Mouse (Mus musculus): Measurements from ENCODE around the gene D230025D16Rik. TPM values are rescaled to one million over a fixed set of nuclear protein-coding genes. Genes with fewer than 3 reads are reported as not detected.
A peak's percentile ranks its signal among the peaks of the same experiment; 100 is the strongest.
"Not testable (repeated sequence)": the region's sequence is repeated elsewhere in the genome, so short reads cannot be mapped to it uniquely, and the experiment has no call there.

D230025D16Rik gene
- 27.3 and 27.5 TPM in 2 replicates for polyA plus RNA-seq (2015; fragmentation: Nextera tagmentation; extraction: Ambion mirVana)

- peak; percentile 95 for ATAC-seq (ENCODE audit: low read depth)
- Histone ChIP-seq H3K9me3 (no peaks in the 10 kb centered on the region), H3K27ac (replicated peaks) (peak within 1 kb of the TSS; percentile 85), H3K27me3 (no peaks in the 10 kb centered on the region), H3K4me2 (peak within 1 kb of the TSS; percentile 87), H3K4me3 (peak within 1 kb of the TSS; percentile 96), H3K36me3 (no peaks in the 10 kb centered on the region), H3K9ac (peak within 1 kb of the TSS; percentile 90), H3K4me1 (replicated peaks) (peaks cover 23% of the 10 kb centered on the region)
- 2% methylated on average over 34 of the region's 34 CpGs for WGBS
These were observed at the start of gene D230025D16Rik for GRCm38 (mm10) chr8:105224413-105225271. D230025D16Rik (plus strand) TSS chr8:105225145.

DNA sequence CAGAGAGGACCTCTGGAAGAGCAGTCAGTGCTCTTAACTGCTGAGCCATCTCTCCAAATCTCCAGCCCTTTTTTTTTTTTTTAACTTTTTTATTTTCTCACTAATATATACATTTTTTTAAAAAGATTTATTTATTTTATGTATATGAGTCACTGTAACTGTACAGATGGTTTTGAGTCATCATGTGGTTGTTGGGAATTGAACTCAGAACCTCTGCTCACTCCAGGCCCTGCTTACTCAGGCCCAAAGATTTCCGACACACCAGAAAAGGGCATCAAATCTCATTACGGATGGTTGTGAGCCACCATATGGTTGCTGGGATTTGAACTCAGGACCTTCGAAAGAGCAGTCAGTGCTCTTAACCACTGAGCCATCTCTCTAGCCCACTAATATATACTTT is 49.7 kb upstream of the D230025D16Rik start:
- 94% methylated on average over 3 of the region's 3 CpGs for WGBS
- ATAC-seq (ENCODE audit: low read depth); H3K4me3 ChIP-seq; H3K4me2 ChIP-seq; H3K9ac ChIP-seq; H3K27me3 ChIP-seq; H3K27ac ChIP-seq (replicated peaks); H3K9me3 ChIP-seq: not testable (repeated sequence)
- H3K4me1 ChIP-seq (replicated peaks), result peaks cover 23% of the 10 kb centered on the region
- peaks cover 14% of the 10 kb centered on the region; the same call in 1 of the 2 replicates for H3K36me3 ChIP-seq

DNA sequence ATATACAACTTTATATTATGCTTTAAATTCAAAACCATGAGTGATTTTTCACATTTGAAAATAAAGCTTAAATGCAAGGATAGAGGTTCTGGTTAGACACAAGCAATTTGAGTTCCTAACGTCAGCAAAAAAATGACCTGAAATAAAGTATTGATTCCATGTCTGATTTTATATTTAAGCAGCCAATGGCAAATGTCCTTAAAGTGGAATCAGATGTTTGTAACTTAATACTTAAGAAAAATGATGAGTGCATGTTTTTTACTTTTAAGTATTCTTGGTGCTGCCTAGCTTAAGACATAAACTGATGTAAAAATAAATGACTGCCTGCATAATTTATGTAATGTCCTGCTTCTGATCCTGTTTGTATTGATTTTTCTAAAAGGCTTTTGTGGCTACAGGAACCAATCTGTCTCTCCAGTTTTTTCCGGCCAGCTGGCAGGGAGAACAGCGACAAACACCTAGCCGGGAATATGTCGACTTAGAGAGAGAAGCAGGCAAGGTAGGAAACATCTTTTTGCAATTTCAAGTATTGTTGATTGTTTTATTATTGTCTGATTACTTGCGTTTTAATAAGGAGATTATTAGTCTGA is 46.6 kb upstream of the D230025D16Rik start:
- WGBS, result 75% methylated on average over 6 of the region's 6 CpGs
- H3K36me3 ChIP-seq, result peaks cover 14% of the 10 kb centered on the region; the same call in 1 of the 2 replicates

DNA sequence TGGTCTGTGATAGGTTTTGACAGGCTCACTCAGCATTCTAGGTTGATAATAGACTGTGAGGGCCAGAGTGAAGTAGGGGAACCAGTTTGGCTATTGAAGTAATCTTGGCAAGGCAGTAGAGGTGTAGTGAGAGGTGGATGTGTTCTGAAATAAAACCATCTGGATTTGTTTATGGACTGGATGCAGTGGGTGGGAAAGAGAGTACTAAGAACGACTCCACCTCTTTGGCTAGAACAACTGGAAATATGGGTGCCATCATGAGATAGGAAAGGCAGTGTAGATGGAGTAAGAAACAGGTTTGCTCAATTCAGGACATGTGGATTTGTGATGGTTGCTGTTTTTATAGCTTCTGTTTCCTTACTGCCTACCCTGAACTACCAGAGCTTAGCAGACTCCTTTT is 42.7 kb upstream of the D230025D16Rik start:
- 83% methylated on average over 1 of the region's 1 CpGs for WGBS
- H3K9ac ChIP-seq, result no peak overlapping the region
- H3K4me3 ChIP-seq, result no peak overlapping the region
- H3K9me3 ChIP-seq, result no peaks in the 10 kb centered on the region
- H3K4me1 ChIP-seq (replicated peaks), result no peaks in the 10 kb centered on the region
- no peak overlapping the region for H3K4me2 ChIP-seq
- H3K27me3 ChIP-seq, result no peaks in the 10 kb centered on the region
- peaks cover 8% of the 10 kb centered on the region; the same call in 1 of the 2 replicates for H3K36me3 ChIP-seq
- ATAC-seq (ENCODE audit: low read depth), result no peak
- H3K27ac ChIP-seq (replicated peaks), result no peak overlapping the region

More for the DNA sequence above, 46.6 kb upstream of the D230025D16Rik start:
- Histone ChIP-seq H3K9ac (no peak overlapping the region), H3K4me3 (no peak overlapping the region), H3K27ac (replicated peaks) (no peak overlapping the region), H3K4me2 (no peak overlapping the region), H3K9me3 (no peaks in the 10 kb centered on the region), H3K4me1 (replicated peaks) (peaks cover 9% of the 10 kb centered on the region; the same call in 1 of the 2 replicates), H3K27me3 (no peaks in the 10 kb centered on the region)
- no peak for ATAC-seq (ENCODE audit: low read depth)

GRCm38 (mm10) chr8:105186467-105187005 is 38.4 kb upstream of the D230025D16Rik start:
- Histone ChIP-seq H3K4me3 (no peak overlapping the region), H3K9me3 (no peaks in the 10 kb centered on the region), H3K27ac (replicated peaks) (no peak overlapping the region), H3K36me3 (no peaks in the 10 kb centered on the region), H3K4me2 (no peak overlapping the region), H3K4me1 (replicated peaks) (no peaks in the 10 kb centered on the region), H3K9ac (no peak overlapping the region), H3K27me3 (no peaks in the 10 kb centered on the region)
- WGBS, result 61% methylated on average over 1 of the region's 1 CpGs
- ATAC-seq (ENCODE audit: low read depth), result no peak

DNA sequence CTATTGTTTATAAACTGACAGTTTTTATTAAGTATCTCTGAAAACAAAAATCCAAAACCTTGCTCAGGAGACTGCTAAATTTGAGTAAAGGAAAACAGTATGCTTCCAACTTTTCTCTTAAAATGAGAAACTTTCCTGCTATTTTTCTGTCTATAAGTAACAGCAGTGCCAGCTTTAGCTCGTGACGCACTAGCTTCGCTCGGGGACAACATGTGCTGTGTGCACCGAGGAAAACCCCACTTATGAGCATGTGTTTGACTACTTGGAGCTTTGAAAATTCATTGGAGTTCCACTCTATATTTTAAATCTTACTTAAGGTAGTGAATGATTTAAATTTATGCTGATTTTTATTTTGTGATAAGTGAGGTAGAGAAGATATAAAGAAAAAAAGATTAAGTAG is 32.8 kb upstream of the D230025D16Rik start:
- H3K36me3 ChIP-seq, result peaks cover 28% of the 10 kb centered on the region
- H3K4me1 ChIP-seq (replicated peaks), result no peaks in the 10 kb centered on the region
- H3K27me3 ChIP-seq, result no peaks in the 10 kb centered on the region
- 95% methylated on average over 5 of the region's 5 CpGs for WGBS
- H3K9ac ChIP-seq, result no peak overlapping the region
- no peaks in the 10 kb centered on the region for H3K9me3 ChIP-seq
- no peak overlapping the region for H3K4me3 ChIP-seq
- H3K4me2 ChIP-seq, result no peak overlapping the region
- no peak for ATAC-seq (ENCODE audit: low read depth)
- no peak overlapping the region for H3K27ac ChIP-seq (replicated peaks)

- WGBS, result 67% methylated on average over 1 of the region's 1 CpGs
- Histone ChIP-seq H3K4me3 (no peak overlapping the region), H3K9me3 (no peaks in the 10 kb centered on the region), H3K27me3 (no peaks in the 10 kb centered on the region), H3K4me1 (replicated peaks) (0 out of 2 replicates have a peak, but pooled peaks cover 3% of the 10 kb centered on the region), H3K9ac (no peak overlapping the region), H3K27ac (replicated peaks) (0 out of 2 replicates have a peak overlapping the region, but pooled peaks have one; percentile 64), H3K36me3 (peaks cover 22% of the 10 kb centered on the region), H3K4me2 (no peak overlapping the region)
- peak; percentile 63; the same call in 1 of the 2 replicates for ATAC-seq (ENCODE audit: low read depth)
These were observed 19.2 kb upstream of the D230025D16Rik start for GRCm38 (mm10) chr8:105205748-105206147.

GRCm38 (mm10) chr8:105206766-105207275 is 18.1 kb upstream of the D230025D16Rik start:
- Histone ChIP-seq H3K27ac (replicated peaks) (peak overlapping the region; percentile 64), H3K27me3 (no peaks in the 10 kb centered on the region), H3K4me3 (no peak overlapping the region), H3K4me1 (replicated peaks) (0 out of 2 replicates have a peak, but pooled peaks cover 3% of the 10 kb centered on the region), H3K36me3 (peaks cover 17% of the 10 kb centered on the region), H3K9ac (no peak overlapping the region), H3K9me3 (no peaks in the 10 kb centered on the region), H3K4me2 (no peak overlapping the region)
- ATAC-seq (ENCODE audit: low read depth), result no peak
- 77% methylated on average over 7 of the region's 7 CpGs for WGBS

DNA sequence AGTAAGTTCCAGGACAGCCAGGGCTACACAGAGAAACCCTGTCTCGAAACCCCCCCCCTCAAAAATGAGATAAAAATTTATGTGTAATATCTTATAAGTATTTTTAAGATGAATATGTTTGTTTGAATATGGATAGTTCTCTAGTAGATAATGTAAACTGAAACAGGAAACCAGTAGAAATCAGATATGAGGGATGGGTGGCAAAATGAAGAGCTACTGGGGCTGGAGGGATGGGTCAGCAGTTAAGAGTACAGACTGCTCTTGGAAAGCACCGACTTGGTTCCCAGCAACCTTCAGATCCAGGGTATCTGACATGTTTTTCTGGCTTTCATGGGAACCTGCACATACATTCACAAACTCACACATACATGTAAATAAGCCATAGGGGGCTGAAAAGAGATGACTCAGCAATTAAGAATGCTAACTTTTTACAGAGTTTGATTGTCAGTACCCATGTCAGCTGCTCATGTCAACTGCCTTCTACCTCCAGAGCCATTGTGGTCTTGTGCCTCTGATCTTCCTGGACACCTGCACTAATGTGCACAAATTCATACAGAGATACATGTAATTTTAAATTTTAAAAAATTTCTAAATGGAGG is 17.2 kb upstream of the D230025D16Rik start:
- Histone ChIP-seq H3K36me3 (peaks cover 14% of the 10 kb centered on the region), H3K4me3 (no peak overlapping the region), H3K9ac (no peak overlapping the region), H3K4me2 (no peak overlapping the region), H3K27ac (replicated peaks) (no peak overlapping the region), H3K4me1 (replicated peaks) (0 out of 2 replicates have a peak, but pooled peaks cover 3% of the 10 kb centered on the region), H3K9me3 (no peaks in the 10 kb centered on the region), H3K27me3 (no peaks in the 10 kb centered on the region)
- no peak for ATAC-seq (ENCODE audit: low read depth)
- 84% methylated on average over 2 of the region's 2 CpGs for WGBS

DNA sequence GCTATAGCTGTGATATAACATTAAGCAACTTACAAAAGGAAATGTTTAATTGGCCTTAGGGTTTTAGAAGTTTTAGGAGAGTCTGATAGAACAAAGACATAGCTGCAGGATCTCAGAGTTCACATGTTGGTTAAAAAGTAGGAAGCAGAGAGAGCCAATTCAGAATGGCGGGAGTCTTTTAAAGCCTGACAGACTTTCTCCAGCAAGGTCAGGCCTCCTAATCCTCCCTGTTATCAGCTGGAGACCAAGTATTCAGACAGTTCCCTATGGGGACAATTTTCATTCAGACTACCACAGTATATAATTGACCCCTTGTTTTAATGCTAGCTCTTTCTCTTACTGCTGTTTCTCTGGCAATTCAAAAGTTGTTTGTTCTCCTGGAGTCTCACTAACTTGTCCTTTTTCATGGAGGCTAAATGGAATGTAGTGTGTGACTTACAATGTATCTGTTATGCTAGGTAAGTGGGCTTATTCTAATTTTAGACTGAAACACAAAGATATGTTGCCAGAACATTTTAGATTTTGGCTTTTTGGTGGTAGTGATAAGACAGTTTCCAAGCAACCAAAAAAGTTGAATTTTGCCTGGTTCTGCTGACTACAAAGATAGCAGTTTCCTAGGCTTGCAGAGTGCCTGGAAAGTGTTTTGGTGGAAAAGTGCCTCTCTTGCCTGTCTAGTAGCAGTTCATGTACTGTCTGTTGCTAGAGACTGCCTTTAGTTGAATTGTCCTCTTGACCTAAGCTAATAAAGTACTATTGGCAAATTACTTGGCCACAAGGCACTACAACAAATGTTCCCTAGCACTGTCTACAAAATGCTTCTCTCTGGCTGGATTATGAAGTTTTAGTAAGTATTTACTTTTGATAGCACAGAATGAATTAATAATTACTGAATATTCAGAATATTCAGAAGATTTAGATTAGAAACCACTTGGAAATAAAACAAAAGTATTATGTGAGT is 15.5 kb upstream of the D230025D16Rik start:
- H3K36me3 ChIP-seq, result peaks cover 7% of the 10 kb centered on the region
- 67% methylated on average over 1 of the region's 1 CpGs for WGBS
- 0 out of 2 replicates have a peak, but pooled peaks cover 3% of the 10 kb centered on the region for H3K4me1 ChIP-seq (replicated peaks)
- H3K9me3 ChIP-seq, result no peaks in the 10 kb centered on the region
- no peak overlapping the region for H3K4me3 ChIP-seq
- no peak overlapping the region for H3K9ac ChIP-seq
- no peak overlapping the region for H3K27ac ChIP-seq (replicated peaks)
- no peak overlapping the region for H3K4me2 ChIP-seq
- no peaks in the 10 kb centered on the region for H3K27me3 ChIP-seq
- no peak for ATAC-seq (ENCODE audit: low read depth)

GRCm38 (mm10) chr8:105214104-105214503 is 10.8 kb upstream of the D230025D16Rik start:
- no peak for ATAC-seq (ENCODE audit: low read depth)
- 0 out of 2 replicates have a peak, but pooled peaks cover 4% of the 10 kb centered on the region for H3K36me3 ChIP-seq
- H3K4me2 ChIP-seq, result no peak overlapping the region
- no peaks in the 10 kb centered on the region for H3K9me3 ChIP-seq
- 0 out of 2 replicates have a peak, but pooled peaks cover 2% of the 10 kb centered on the region for H3K4me1 ChIP-seq (replicated peaks)
- H3K9ac ChIP-seq, result no peak overlapping the region
- no peak overlapping the region for H3K27ac ChIP-seq (replicated peaks)
- WGBS, result 80% methylated on average over 5 of the region's 5 CpGs
- no peaks in the 10 kb centered on the region for H3K27me3 ChIP-seq
- no peak overlapping the region for H3K4me3 ChIP-seq
